Mouse (Mus musculus) megakaryocyte, adult 5-6 weeks (primary cell): ENCODE measurements around the gene Arhgap6. TPM values are rescaled to one million over a fixed set of nuclear protein-coding genes. Genes with fewer than 3 reads are reported as not detected.

Source experiments
- ATAC-seq: 2 replicates; pipeline ENCODE4 v1.8.0; 2016; ENCODE audit warnings: mild to moderate bottlenecking, inconsistent platforms; ENCODE audit not compliant: poor library complexity, severe bottlenecking
- total RNA-seq, 2 experiments: library from RNA; stranded (forward) in 1 of 2; stranded (reverse) in 1 of 2; fragments of 153-499, 151-499 nt in 1 of 2; fragments of 221-1000, 200-1000 nt in 1 of 2; gene quantifications; 2 replicates each; pipeline versions ENCODE4 v1.2.3 to v1.2.4; 2015 to 2017

The Arhgap6 gene
- total RNA-seq, 2 experiments from 2014 or later: 1.9 to 3.3 TPM

GRCm38 (mm10) chrX:169107372-169107771 is 312.5 kb downstream of the Arhgap6 start:
- ATAC-seq: no peak

- peak; percentile 66 for ATAC-seq
Measured at GRCm38 (mm10) chrX:169110031-169110430, 315.1 kb downstream of the Arhgap6 start.

GRCm38 (mm10) chrX:169112662-169113061 is 317.8 kb downstream of the Arhgap6 start:
- no peak for ATAC-seq

DNA sequence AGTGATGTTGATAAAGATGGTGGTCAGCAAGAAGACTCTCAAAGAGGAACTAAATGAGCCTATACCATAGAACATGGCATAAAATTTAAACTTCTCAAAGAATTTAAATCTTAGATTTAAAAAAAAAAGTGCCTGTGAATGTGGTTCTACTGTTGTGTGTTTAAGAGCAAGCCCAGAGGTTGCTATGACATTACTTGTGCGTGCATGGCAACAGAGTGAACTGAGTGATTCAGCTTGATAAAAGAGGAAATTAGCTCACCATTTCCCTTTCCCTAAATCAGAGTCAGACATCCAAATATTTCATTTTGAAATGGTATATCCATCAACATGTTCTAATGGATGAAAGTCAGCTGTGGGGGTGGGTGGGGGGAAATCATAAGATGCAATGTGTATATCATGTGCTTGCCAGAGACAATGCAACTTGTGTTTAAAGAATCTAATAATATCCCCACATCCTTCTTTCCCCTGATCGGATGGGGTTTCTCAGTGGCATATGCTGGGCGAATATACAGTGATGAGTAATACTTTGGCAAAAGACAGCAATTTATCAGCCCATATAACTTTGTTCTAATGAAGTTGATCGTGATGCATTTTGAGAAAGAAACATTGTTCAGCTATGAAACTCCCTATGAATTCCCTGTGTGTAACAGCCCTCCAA is 328.3 kb downstream of the Arhgap6 start:
- peak; percentile 93 for ATAC-seq

GRCm38 (mm10) chrX:169123773-169124151 is 328.9 kb downstream of the Arhgap6 start:
- peak; percentile 85 for ATAC-seq

- ATAC-seq: no peak
Measured at GRCm38 (mm10) chrX:169139758-169140157, 344.9 kb downstream of the Arhgap6 start.

- no peak for ATAC-seq
Measured at GRCm38 (mm10) chrX:169140467-169140866, 345.6 kb downstream of the Arhgap6 start.

GRCm38 (mm10) chrX:169153805-169154204 is 358.9 kb downstream of the Arhgap6 start:
- ATAC-seq: no peak

DNA sequence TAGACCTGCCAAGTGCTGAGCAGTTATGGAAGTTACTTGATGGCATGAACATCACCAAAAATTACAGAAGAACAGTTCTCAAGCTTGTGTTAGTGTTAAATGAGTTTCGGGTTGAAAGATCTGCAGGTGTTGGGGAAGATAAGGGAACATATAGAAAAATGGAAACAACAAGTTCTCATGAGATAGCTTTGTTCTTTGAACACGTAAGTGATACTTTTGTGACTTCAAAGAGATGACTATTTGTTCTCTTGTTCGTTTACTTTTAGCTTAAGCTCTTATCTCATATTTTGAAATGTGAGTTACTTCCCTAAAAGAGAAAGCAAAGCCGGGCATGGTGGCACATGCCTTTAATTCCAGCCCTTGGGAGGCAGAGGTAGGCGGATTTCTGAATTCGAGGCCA is 363.5 kb downstream of the Arhgap6 start:
- no peak for ATAC-seq

- no peak for ATAC-seq
Measured at GRCm38 (mm10) chrX:169170981-169171380, 376.1 kb downstream of the Arhgap6 start.

GRCm38 (mm10) chrX:169173796-169174195 is 378.9 kb downstream of the Arhgap6 start:
- ATAC-seq: no peak

DNA sequence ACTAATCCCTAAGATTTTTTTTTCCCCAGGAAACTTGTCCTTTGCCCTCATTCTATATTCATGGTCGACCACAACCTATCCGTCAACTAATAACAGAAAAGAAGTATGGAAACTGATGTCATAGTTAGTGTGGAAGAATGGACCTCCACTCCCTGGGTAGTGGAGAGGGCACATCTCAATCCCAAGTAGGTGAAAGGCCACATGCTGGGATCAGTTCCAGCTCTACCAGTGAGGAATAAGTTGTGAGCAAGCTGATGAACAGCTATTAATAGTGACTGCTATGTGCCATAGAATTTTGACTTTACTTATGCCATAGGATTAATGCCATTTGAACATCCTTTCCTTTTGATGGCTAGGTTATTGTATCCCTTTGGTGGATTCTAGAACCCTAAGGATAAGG is 383.7 kb downstream of the Arhgap6 start:
- ATAC-seq: no peak

DNA sequence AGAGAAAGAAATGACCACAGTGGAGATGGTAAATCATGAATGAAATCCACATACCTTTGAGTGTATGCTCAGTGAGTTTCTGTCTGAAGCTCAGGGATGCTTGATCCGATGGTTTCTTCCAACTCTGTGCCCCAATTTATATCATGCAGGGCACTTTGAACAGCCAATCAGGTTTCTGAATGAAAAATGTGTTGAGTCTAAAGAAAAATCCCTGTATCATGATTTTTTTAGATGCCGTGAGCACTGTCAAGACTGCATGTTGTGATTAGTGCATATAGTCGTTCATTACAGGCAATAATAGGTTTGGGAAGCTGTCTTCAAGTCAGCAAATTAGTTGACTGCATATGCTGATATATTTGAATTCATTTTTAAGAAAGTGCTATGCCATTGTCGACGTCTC is 392.2 kb downstream of the Arhgap6 start, which contains the start of gene Amelx:
Gene Amelx, minus strand, starts transcription at position 101 of the 400 bp plus-strand sequence.
- no peak for ATAC-seq

- ATAC-seq: no peak
Measured at GRCm38 (mm10) chrX:169210019-169210418, 415.1 kb downstream of the Arhgap6 start.

DNA sequence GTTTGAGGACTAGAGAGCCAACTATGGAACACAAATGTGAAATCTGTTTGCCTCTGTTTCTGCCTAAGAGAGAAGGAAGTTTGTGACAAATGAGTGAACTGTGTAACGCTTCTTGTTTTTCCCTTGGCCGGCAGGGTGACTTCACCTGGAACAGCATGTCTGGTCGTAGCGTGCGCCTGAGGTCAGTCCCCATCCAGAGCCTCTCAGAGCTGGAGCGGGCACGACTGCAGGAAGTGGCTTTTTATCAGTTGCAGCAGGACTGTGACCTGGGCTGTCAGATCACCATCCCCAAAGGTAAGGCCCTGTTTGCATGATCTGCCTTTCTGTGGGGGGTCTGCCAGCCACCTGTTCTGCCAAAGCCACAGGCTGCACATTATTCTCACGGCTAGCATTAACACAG is 425.2 kb downstream of the Arhgap6 start:
- peak; percentile 65 for ATAC-seq

- no peak for ATAC-seq
Measured at GRCm38 (mm10) chrX:169222357-169223062, 427.6 kb downstream of the Arhgap6 start.

DNA sequence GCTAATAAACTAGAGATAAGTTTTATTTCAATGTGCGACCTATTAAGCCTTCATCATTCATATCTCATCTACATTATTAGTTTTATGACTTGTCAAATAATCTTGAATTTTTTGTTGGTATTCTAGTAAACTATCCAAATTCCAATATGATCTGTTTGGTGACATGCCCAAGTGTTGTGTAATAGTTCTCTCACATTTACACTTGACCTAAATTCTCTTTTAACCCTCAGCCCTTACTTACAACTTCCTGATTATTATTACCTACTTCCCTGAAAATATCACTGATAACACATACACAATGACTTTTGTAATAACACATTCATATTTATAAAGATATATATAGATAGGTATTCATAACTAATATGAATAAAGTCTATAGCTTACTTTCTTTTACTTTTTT is 461.0 kb downstream of the Arhgap6 start:
- ATAC-seq: peak; percentile 67

DNA sequence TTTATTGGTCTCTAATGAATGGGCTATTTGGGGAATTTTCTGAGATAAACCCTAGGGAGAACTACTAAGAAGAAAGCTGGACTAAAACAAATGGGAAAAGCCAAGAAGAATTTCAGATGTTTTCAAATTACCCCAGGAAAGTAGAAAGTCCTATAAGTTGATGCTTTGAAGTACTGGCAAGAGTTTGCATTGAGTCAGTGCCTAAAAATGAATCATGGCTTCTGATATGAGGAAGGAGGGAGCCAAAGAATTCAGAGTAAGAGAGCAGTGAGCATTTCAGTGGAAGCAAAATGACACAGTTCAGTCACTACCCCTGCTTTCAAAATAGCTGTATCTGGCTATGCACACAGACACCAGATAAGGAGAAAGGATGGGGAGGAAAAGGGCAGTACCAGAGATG is 461.8 kb downstream of the Arhgap6 start:
- ATAC-seq: no peak

- peak; percentile 62 for ATAC-seq
Measured at GRCm38 (mm10) chrX:169261034-169261433, 466.1 kb downstream of the Arhgap6 start.

DNA sequence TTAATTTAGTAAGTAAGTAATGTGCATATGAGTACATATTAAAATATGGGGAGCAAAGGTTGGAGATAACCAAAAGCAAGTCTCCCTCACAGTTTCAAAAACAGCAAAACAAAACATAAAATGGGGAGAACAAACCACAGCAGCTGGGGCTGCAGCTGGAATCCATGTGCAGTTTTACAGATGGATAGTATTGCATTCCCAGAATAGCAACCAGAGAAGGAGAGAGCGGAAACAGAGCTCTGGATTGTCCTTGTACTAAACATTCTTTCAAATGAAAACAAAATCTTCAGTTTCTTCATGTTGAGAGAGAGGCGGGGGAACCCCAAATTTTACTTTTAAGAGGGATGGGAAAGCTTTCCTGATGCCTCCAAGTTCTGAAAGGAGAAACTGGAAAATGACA is 467.3 kb downstream of the Arhgap6 start:
- ATAC-seq: no peak

DNA sequence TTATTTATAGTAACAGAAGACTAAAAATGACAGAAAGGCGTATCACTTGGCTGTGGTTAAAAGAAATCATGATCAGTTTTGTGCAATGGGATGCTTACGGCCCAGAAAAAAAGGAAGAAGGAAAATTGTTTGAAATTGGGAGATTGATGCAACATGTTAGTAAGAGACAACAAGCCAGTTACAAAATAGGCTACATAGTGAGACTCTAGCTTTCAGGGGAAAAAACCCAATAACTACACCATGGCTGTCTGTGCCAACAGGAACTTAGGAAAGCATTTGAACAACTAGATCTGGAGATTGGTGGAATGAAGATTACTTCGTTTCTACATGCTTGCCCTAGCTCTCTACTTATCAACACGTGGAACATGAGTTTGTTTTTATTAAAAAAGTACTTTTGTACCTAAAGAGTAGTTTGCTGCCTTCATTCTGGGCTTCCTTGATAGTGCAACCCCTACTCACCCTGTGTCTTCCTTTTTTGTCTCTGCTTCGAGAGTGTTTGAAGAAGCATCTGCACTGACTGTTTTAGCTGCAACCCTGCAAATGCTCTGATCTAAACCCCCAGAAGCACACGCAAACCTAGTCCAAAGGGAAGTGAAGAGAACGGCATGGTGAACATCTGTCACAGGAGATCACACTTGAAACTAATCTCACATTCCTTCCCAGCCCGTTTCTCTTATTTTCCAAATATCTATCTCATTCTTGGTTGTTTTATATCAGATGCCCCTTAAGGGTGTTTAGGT is 468.7 kb downstream of the Arhgap6 start:
- peak; percentile 85 for ATAC-seq

GRCm38 (mm10) chrX:169299579-169299978 is 504.7 kb downstream of the Arhgap6 start:
- ATAC-seq: peak; percentile 90
